8 mouse cellular contexts compared by ENCODE assay signal in the genomic region with DNA sequence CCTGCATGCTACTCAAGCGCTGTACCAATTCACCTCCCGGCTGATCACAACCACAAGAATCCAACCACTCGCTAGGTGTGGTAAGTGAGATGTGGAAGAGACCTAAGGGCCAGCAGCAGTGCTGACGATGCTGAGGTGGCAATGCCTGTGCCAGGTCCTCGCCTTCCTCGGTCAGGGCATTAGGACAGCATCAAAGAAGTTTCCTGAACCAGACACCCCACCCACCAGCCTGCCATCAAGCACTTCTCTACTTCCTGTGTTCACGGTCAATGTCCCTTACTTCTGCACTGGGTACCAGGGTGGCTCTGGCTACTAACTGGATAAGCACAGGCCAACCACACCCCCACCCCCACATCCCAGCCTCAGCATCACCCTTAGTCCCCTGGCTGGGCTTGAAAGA.
DNase-seq lines count a peak whose midpoint lies in the region; ATAC-seq and TF ChIP-seq lines count a peak whose summit lies in the region.
"Had no signal": no experiment of that assay in that cellular context is flagged by ENCODE, and none has a peak within 500 bp of the region (broad histone marks: within the 10 kb centered on the region; RNA-seq: fewer than 3 reads in every experiment).

No protein-coding gene starts in this region.

- H3K4me2 ChIP-seq in liver, postnatal 0 days (ENCODE audit: low read depth, low read length), result no peak overlapping the region
- H3K4me2 ChIP-seq in hindbrain, embryonic 14.5 days (replicated peaks), result no peak overlapping the region
- no peak overlapping the region for H3K4me2 ChIP-seq in neural tube, embryonic 13.5 days

- peaks cover 24% of the 10 kb centered on the region for H3K4me1 ChIP-seq in liver, postnatal 0 days (ENCODE audit: insufficient read depth)
- peaks cover 13% of the 10 kb centered on the region for H3K4me1 ChIP-seq in brown adipose tissue, adult 24 weeks (ENCODE audit: control insufficient read depth, insufficient read depth, insufficient read length, low read length)
- peaks cover 22% of the 10 kb centered on the region for H3K4me1 ChIP-seq in hindbrain, embryonic 14.5 days (replicated peaks; ENCODE audit: control insufficient read depth, insufficient read depth, low read length)
- peaks cover 43% of the 10 kb centered on the region for H3K4me1 ChIP-seq in neural tube, embryonic 13.5 days (replicated peaks)

- H3K36me3 ChIP-seq in liver, postnatal 0 days (replicated peaks; ENCODE audit: insufficient read depth, low read length), result peaks cover 2% of the 10 kb centered on the region; the same call in 1 of the 2 replicates
- peaks cover 6% of the 10 kb centered on the region; the same call in 1 of the 2 replicates for H3K36me3 ChIP-seq in hindbrain, embryonic 14.5 days (replicated peaks; ENCODE audit: control insufficient read depth, insufficient read depth)
- H3K36me3 ChIP-seq in neural tube, embryonic 13.5 days, result peaks cover 19% of the 10 kb centered on the region

- no peaks in the 10 kb centered on the region for H3K27me3 ChIP-seq in liver, postnatal 0 days (ENCODE audit: insufficient read depth, low read length)
- no peaks in the 10 kb centered on the region for H3K27me3 ChIP-seq in hindbrain, embryonic 14.5 days (ENCODE audit: control insufficient read depth, insufficient read depth, low read length)
- no peaks in the 10 kb centered on the region for H3K27me3 ChIP-seq in neural tube, embryonic 13.5 days

- no peak for TF ChIP-seq EP300 in liver, postnatal 0 days (IDR thresholded peaks at IDR 0.05; ENCODE audit: low read depth)

- no peak overlapping the region for H3K9ac ChIP-seq in liver, postnatal 0 days (replicated peaks)
- peak overlapping the region; percentile 8; the same call in 1 of the 2 replicates for H3K9ac ChIP-seq in hindbrain, embryonic 14.5 days
- peak overlapping the region; percentile 56 for H3K9ac ChIP-seq in neural tube, embryonic 13.5 days

- 0 out of 2 replicates have a peak, but pooled peaks cover 2% of the 10 kb centered on the region for H3K9me3 ChIP-seq in liver, postnatal 0 days (ENCODE audit: low read length)
- H3K9me3 ChIP-seq in hindbrain, embryonic 14.5 days (ENCODE audit: control insufficient read depth, low read length), result no peaks in the 10 kb centered on the region
- H3K9me3 ChIP-seq in neural tube, embryonic 13.5 days, result no peaks in the 10 kb centered on the region

- peak overlapping the region; percentile 64 for H3K27ac ChIP-seq in liver, postnatal 0 days (ENCODE audit: low read depth)
- H3K27ac ChIP-seq in brown adipose tissue, adult 24 weeks (replicated peaks; ENCODE audit: low read depth, low read length), result 0 out of 2 replicates have a peak overlapping the region, but pooled peaks have one; percentile 20
- peak overlapping the region; percentile 56 for H3K27ac ChIP-seq in hindbrain, embryonic 14.5 days
- H3K27ac ChIP-seq in neural tube, embryonic 13.5 days (replicated peaks), result peak overlapping the region; percentile 82
- H3K27ac ChIP-seq: heart, adult 2 months had no signal

- WGBS in liver, postnatal 0 days (ENCODE audit: insufficient replicate concordance), result 60% methylated on average over 7 of the region's 7 CpGs
- WGBS in hindbrain, embryonic 14.5 days, result 86% methylated on average over 7 of the region's 7 CpGs
- 87% methylated on average over 7 of the region's 7 CpGs for WGBS in neural tube, embryonic 13.5 days

- ATAC-seq in liver, postnatal 0 days, result peak; percentile 2; the same call in 1 of the 2 replicates
- ATAC-seq in hindbrain, embryonic 14.5 days (ENCODE audit: low FRiP score), result no peak; the same call in 1 of the 2 replicates
- ATAC-seq in neural tube, embryonic 13.5 days (ENCODE audit: low read depth), result no peak; the same call in 1 of the 2 replicates
- no peak for ATAC-seq in megakaryocyte-erythroid progenitor cell, adult 5-6 weeks (replicated peaks; ENCODE audit: low FRiP score, low TSS enrichment, poor library complexity, severe bottlenecking)

- H3K4me3 ChIP-seq in liver, postnatal 0 days (ENCODE audit: low read depth, low read length), result no peak overlapping the region
- H3K4me3 ChIP-seq in brown adipose tissue, adult 24 weeks (ENCODE audit: insufficient read depth, low read depth, low read length), result no peak overlapping the region
- H3K4me3 ChIP-seq in hindbrain, embryonic 14.5 days (replicated peaks; ENCODE audit: low read length), result no peak overlapping the region
- H3K4me3 ChIP-seq in neural tube, embryonic 13.5 days, result no peak overlapping the region
- H3K4me3 ChIP-seq: heart, adult 2 months had no signal

- DNase-seq in liver, postnatal 0 days, result no peak
- DNase-seq in liver, result no peak
- no peak for DNase-seq in hindbrain, embryonic 14.5 days (ENCODE audit: low spot score)
- no peak for DNase-seq in adipocyte (ENCODE audit: low spot score)

- no peak for TF ChIP-seq CTCF in liver, postnatal 0 days (IDR thresholded peaks at IDR 0.05; ENCODE audit: low read depth)

Comparison
In these comparisons a context has a peak if more than half of its experiments do, and no peak if none do; other contexts are left out.
1. H3K27ac ChIP-seq: peak in every context shown above with its lines; median percentile 82 in neural tube, embryonic 13.5 days; 64 in liver, postnatal 0 days; 56 in hindbrain, embryonic 14.5 days; 20 in brown adipose tissue, adult 24 weeks.